Mouse (Mus musculus) kidney, embryonic 16.5 days (tissue): ENCODE data around the gene Coil. TPM values are rescaled to one million over a fixed set of nuclear protein-coding genes. Genes with fewer than 3 reads are reported as not detected.

Experiments used
- ATAC-seq: fragments of 200-750 bp; cut with Nextera tagmentation; 2 replicates; pipeline ENCODE4 v1.8.0; 2017; ENCODE audit warnings: moderate TSS enrichment; ENCODE audit not compliant: low FRiP score, low TSS enrichment
- H3K27ac ChIP-seq: fragments of 300-500 bp; sonication (generic); 2 replicates; pipeline ENCODE4 v1.5.1; 2014; ENCODE audit warnings: low read length
- H3K27me3 ChIP-seq: fragments of 300-500 bp; sonication (generic); 2 replicates; pipeline ENCODE4 v1.6.1; 2014; ENCODE audit warnings: low read length, control low read depth, mixed read lengths; ENCODE audit not compliant: insufficient read depth
- H3K36me3 ChIP-seq: fragments of 300-500 bp; sonication (generic); 2 replicates; pipeline ENCODE4 v1.6.1; 2014; ENCODE audit warnings: low read length, control low read depth, mixed read lengths; ENCODE audit not compliant: insufficient read depth
- H3K4me1 ChIP-seq: fragments of 300-500 bp; sonication (generic); 2 replicates; pipeline ENCODE4 v1.6.1; 2014; ENCODE audit warnings: low read length, control low read depth, mixed read lengths; ENCODE audit not compliant: insufficient read depth
- H3K4me2 ChIP-seq: fragments of 300-500 bp; sonication (generic); replicated peaks from 2 replicates; pipeline ENCODE4 v1.6.1; 2014; ENCODE audit warnings: low read depth, low read length
- H3K4me3 ChIP-seq: fragments of 300-500 bp; sonication (generic); 2 replicates; pipeline ENCODE4 v1.5.1; 2014; ENCODE audit warnings: mild to moderate bottlenecking, low read length
- H3K9ac ChIP-seq: fragments of 300-500 bp; sonication (generic); replicated peaks from 2 replicates; pipeline ENCODE4 v1.6.1; 2014; ENCODE audit warnings: low read length
- H3K9me3 ChIP-seq: fragments of 300-500 bp; sonication (generic); 2 replicates; pipeline ENCODE4 v1.6.1; 2016; ENCODE audit warnings: low read length, control low read depth
- WGBS: fragments of 180-500 bp; shearing (Covaris S2); extraction: QIAGEN DNeasy Blood & Tissue Kit; methylation state at CpG from one replicate; pipeline ENCODE4 v1.1.7; 2014; 5-methylcytosine and 5-hydroxymethylcytosine counted together
- polyA plus RNA-seq: library from polyadenylated mRNA; unstranded; fragments of >200 nt; fragmentation: Nextera tagmentation; extraction: Ambion mirVana; gene quantifications from 2 replicates; pipeline ENCODE4 v1.2.1, GENCODE M21; 2015

Coil gene
- polyA plus RNA-seq, result 16.7 and 17.4 TPM in 2 replicates

DNA sequence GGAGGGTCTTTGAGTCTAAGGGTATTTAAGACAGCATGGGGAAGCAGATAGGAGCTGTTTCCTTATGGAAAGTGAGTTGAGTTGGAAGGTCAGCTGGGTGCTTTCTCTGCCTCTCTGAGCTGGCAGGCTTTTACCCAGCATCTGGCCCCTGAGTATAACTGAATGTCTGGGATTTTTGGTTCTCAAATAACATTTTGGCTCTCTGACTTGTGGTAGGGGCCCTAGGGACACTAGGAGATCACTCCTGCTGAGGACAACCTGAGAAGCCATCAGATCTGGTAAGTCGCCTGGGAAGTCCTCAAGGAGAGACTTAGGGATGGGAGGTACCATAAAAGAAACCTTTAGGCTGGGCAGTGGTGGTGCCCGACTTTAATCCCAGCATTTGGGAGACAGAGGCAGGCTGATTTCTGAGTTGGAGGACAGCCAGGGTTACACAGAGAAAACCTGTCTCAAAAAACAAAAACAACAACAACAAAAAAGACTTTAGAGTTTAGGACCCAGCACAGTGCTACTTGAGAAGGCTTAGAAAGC is at the start of gene Coil:
Gene Coil, plus strand, starts transcription at position 51 of the 531 bp plus-strand sequence.
- Histone ChIP-seq H3K9ac (no peak within 1 kb of the TSS), H3K4me2 (no peak within 1 kb of the TSS), H3K36me3 (no peaks in the 10 kb centered on the region), H3K9me3 (no peaks in the 10 kb centered on the region), H3K4me1 (peaks cover 7% of the 10 kb centered on the region; the same call in 1 of the 2 replicates), H3K4me3 (no peak within 1 kb of the TSS), H3K27me3 (no peaks in the 10 kb centered on the region), H3K27ac (no peak within 1 kb of the TSS)
- 36% methylated on average over 2 of the region's 2 CpGs for WGBS
- no peak for ATAC-seq

DNA sequence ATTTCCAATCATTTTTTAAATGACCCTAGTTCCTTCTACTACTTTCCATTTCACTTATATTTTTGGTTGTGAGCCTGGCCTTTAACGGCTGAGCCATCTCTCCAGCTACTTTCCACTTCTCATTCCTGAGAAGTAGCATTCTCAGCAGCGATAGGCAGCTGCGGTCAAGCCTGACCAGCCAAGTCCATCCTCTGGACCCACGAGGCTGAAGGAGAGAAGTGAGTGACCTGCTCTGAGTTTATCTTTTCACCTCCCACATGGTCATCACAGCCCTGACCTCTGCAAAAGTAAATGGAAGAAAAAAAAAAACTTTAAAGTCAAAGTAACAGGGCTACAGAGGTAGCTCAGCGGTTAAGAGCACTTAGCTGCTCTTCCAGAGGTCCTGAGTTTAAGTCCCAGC is 43.5 kb upstream of the Coil start:
- H3K9me3 ChIP-seq, result no peaks in the 10 kb centered on the region
- H3K27me3 ChIP-seq, result no peaks in the 10 kb centered on the region
- no peak for ATAC-seq
- H3K4me1 ChIP-seq, result no peaks in the 10 kb centered on the region
- 66% methylated on average over 5 of the region's 5 CpGs for WGBS
- H3K4me3 ChIP-seq, result no peak overlapping the region
- peaks cover 49% of the 10 kb centered on the region for H3K36me3 ChIP-seq
- no peak overlapping the region for H3K4me2 ChIP-seq
- no peak overlapping the region for H3K9ac ChIP-seq
- no peak overlapping the region for H3K27ac ChIP-seq

DNA sequence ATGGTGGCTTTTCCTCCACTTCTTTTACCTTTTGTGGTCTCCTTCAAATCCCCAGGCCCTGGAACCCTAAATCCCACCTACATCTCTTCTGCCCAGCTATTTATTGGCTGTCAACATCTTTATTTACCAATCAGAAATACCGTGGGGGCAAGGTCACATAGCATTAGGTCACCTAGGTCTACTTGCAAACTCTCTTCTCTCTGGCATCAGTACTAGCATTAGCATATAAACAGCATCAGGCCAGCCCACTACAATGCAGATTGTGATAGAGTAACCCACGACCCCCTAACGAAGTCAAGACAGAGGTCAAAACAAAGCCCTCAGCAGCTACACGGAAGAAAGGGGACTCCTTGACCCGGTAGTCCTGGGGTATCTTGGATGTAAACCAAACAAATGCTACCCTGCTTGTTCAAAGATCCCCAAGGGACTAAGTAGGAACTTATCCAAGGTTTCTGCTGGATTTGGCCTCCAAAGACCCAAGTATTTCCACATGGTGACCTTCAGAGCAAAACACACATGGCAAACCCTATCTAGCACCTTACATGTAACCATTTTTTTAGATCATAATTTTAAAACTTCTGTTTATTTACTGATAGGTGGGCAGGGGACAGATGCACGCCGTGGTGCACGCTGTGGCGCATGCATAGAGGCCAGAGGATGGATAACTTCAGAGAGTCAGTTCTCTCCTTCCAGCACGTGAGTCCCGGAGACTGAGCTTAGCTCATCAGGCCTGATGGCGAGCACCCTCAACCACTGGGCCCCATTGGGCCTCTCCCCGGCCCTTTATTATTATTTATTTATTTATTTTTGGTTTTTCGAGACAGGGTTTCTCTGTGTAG is 38.1 kb upstream of the Coil start:
- H3K36me3 ChIP-seq, result peaks cover 42% of the 10 kb centered on the region
- H3K4me1 ChIP-seq, result no peaks in the 10 kb centered on the region
- no peak overlapping the region for H3K9ac ChIP-seq
- H3K27me3 ChIP-seq, result no peaks in the 10 kb centered on the region
- H3K4me2 ChIP-seq, result no peak overlapping the region
- H3K9me3 ChIP-seq, result no peaks in the 10 kb centered on the region
- WGBS, result 78% methylated on average over 14 of the region's 14 CpGs
- H3K4me3 ChIP-seq, result no peak overlapping the region
- H3K27ac ChIP-seq, result no peak overlapping the region
- ATAC-seq, result no peak

GRCm38 (mm10) chr11:88933030-88933429 is 37.0 kb upstream of the Coil start:
- peaks cover 37% of the 10 kb centered on the region for H3K36me3 ChIP-seq
- 92% methylated on average over 9 of the region's 9 CpGs for WGBS

GRCm38 (mm10) chr11:88934089-88935000 is 35.7 kb upstream of the Coil start:
- peaks cover 36% of the 10 kb centered on the region for H3K36me3 ChIP-seq
- H3K4me3 ChIP-seq, result no peak overlapping the region

More at GRCm38 (mm10) chr11:88933030-88933429, 37.0 kb upstream of the Coil start:
- no peaks in the 10 kb centered on the region for H3K4me1 ChIP-seq
- no peak overlapping the region for H3K4me3 ChIP-seq
- no peaks in the 10 kb centered on the region for H3K9me3 ChIP-seq
- no peak overlapping the region for H3K4me2 ChIP-seq
- H3K27me3 ChIP-seq, result no peaks in the 10 kb centered on the region
- no peak for ATAC-seq
- H3K9ac ChIP-seq, result no peak overlapping the region
- no peak overlapping the region for H3K27ac ChIP-seq

DNA sequence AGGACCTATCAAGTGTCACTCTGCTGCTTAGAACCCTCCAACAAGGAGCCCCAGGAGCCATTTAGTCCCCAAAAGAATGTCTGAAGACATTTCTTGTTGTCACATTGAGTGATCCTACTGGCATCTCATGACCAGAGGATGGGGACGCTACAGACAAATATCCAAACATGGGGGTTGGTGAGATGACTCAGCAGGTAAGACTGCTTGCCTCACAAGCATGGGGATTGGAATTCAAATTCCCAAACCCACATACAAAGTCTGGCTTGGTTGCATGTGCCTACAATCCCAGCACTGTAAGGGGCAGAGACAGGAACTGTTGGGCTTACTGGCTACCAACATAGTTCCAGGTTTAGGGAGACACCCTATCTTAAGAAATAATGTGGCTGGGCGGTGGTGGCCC is 32.2 kb upstream of the Coil start:
- Histone ChIP-seq H3K4me1 (no peaks in the 10 kb centered on the region), H3K27ac (no peak overlapping the region), H3K4me2 (no peak overlapping the region), H3K36me3 (peaks cover 30% of the 10 kb centered on the region), H3K27me3 (no peaks in the 10 kb centered on the region), H3K9ac (no peak overlapping the region), H3K9me3 (no peaks in the 10 kb centered on the region), H3K4me3 (no peak overlapping the region)
- ATAC-seq, result no peak
- 92% methylated on average over 2 of the region's 2 CpGs for WGBS

More at GRCm38 (mm10) chr11:88934089-88935000, 35.7 kb upstream of the Coil start:
- no peak overlapping the region for H3K4me2 ChIP-seq
- H3K27ac ChIP-seq, result no peak overlapping the region
- no peaks in the 10 kb centered on the region for H3K9me3 ChIP-seq
- H3K4me1 ChIP-seq, result no peaks in the 10 kb centered on the region
- ATAC-seq, result no peak
- no peak overlapping the region for H3K9ac ChIP-seq
- H3K27me3 ChIP-seq, result no peaks in the 10 kb centered on the region
- WGBS, result 92% methylated on average over 19 of the region's 19 CpGs

GRCm38 (mm10) chr11:88938770-88939169 is 31.3 kb upstream of the Coil start:
- H3K9ac ChIP-seq, result no peak overlapping the region
- no peak overlapping the region for H3K4me2 ChIP-seq
- 100% methylated on average over 2 of the region's 2 CpGs for WGBS
- H3K9me3 ChIP-seq, result no peaks in the 10 kb centered on the region
- ATAC-seq, result no peak
- no peaks in the 10 kb centered on the region for H3K27me3 ChIP-seq
- H3K36me3 ChIP-seq, result peaks cover 30% of the 10 kb centered on the region
- H3K4me1 ChIP-seq, result no peaks in the 10 kb centered on the region
- H3K4me3 ChIP-seq, result no peak overlapping the region
- no peak overlapping the region for H3K27ac ChIP-seq

GRCm38 (mm10) chr11:88939634-88940033 is 30.4 kb upstream of the Coil start:
- H3K4me3 ChIP-seq, result no peak overlapping the region
- no peak overlapping the region for H3K27ac ChIP-seq
- no peak overlapping the region for H3K9ac ChIP-seq
- no peaks in the 10 kb centered on the region for H3K9me3 ChIP-seq
- no peak for ATAC-seq
- no peak overlapping the region for H3K4me2 ChIP-seq
- peaks cover 33% of the 10 kb centered on the region for H3K36me3 ChIP-seq
- no peaks in the 10 kb centered on the region for H3K4me1 ChIP-seq
- no peaks in the 10 kb centered on the region for H3K27me3 ChIP-seq
- 97% methylated on average over 4 of the region's 4 CpGs for WGBS

DNA sequence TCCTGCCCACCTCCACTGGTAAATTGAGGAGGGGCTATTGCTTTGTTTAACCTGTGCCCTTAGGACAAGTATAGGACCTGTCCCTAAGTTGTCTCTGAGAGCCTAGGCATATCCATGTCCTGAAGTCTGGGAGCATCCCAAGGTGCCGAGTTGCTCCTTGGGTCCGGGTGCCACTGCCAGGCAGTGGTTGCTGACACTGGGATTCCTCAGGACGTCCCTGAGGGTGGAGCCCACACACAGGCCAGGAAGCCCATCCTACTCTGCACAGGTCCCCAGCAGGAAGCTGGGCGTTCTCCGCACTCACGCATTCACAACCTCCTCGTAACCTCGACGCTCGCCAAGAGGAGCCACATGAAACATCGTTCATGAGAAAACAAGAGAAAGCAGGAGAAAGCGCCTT is 28.6 kb upstream of the Coil start:
- 82% methylated on average over 12 of the region's 12 CpGs for WGBS
- Histone ChIP-seq H3K27me3 (no peaks in the 10 kb centered on the region), H3K36me3 (peaks cover 34% of the 10 kb centered on the region), H3K9me3 (no peaks in the 10 kb centered on the region), H3K4me2 (no peak overlapping the region), H3K27ac (no peak overlapping the region), H3K4me3 (no peak overlapping the region), H3K4me1 (no peaks in the 10 kb centered on the region), H3K9ac (no peak overlapping the region)
- ATAC-seq, result no peak
